Mouse (Mus musculus) thymus, adult 2 months (tissue): ENCODE measurements around the gene Rps19bp1. TPM values are rescaled to one million over a fixed set of nuclear protein-coding genes. Genes with fewer than 3 reads are reported as not detected.

Experiments used
- DNase-seq: peaks from one replicate; pipeline ENCODE4 v3.0.0; 2021
- H3K27ac ChIP-seq: fragments of 200-500 bp; 2 replicates; pipeline ENCODE4 v1.5.1; 2012; ENCODE audit warnings: low read length, control low read depth; ENCODE audit not compliant: control insufficient read depth, insufficient read depth
- H3K27me3 ChIP-seq: fragments of 200-500 bp; 2 replicates; pipeline ENCODE4 v1.6.1; 2012; ENCODE audit warnings: mild to moderate bottlenecking, low read length, moderate library complexity, mixed read lengths; ENCODE audit not compliant: control insufficient read depth, insufficient read depth
- H3K36me3 ChIP-seq: fragments of 200-500 bp; 2 replicates; pipeline ENCODE4 v1.6.1; 2012; ENCODE audit warnings: mild to moderate bottlenecking, low read length, moderate library complexity; ENCODE audit not compliant: control insufficient read depth, insufficient read depth
- H3K4me1 ChIP-seq: fragments of 200-500 bp; replicated peaks from 2 replicates; pipeline ENCODE4 v1.6.1; 2012; ENCODE audit warnings: low read length; ENCODE audit not compliant: control insufficient read depth, insufficient read depth
- H3K4me3 ChIP-seq: fragments of 200-500 bp; 2 replicates; pipeline ENCODE4 v1.5.1; 2012; ENCODE audit warnings: mild to moderate bottlenecking, low read length, control low read depth, moderate library complexity; ENCODE audit not compliant: control insufficient read depth, insufficient read depth
- CTCF ChIP-seq: fragments of 200-500 bp; IDR thresholded peaks from 2 replicates; pipeline ENCODE4 v1.5.1; 2012; ENCODE audit warnings: mild to moderate bottlenecking, control low read depth, low read length, moderate library complexity, borderline replicate concordance; ENCODE audit not compliant: control insufficient read depth, poor library complexity, insufficient read depth; ENCODE audit errors: extremely low read depth
- POLR2A ChIP-seq: fragments of 200-500 bp; IDR thresholded peaks from 2 replicates; pipeline ENCODE4 v1.6.1; 2012; ENCODE audit warnings: mild to moderate bottlenecking, low read length, control low read depth, moderate library complexity; ENCODE audit not compliant: control insufficient read depth, poor library complexity, insufficient read depth; ENCODE audit errors: extremely low read depth
- WGBS: fragments of 180-500 bp; shearing (Covaris S2); methylation state at CpG from one replicate; pipeline ENCODE4 v1.1.7; 2018; 5-methylcytosine and 5-hydroxymethylcytosine counted together
- polyA plus RNA-seq: library from polyadenylated mRNA; depleted of rRNA; stranded (reverse); fragments of >200 nt; gene quantifications from 2 replicates; pipeline ENCODE4 v1.2.3, GENCODE M21; 2012

Rps19bp1 gene
- polyA plus RNA-seq, 1 experiment: 22.5 TPM

- DNase-seq: no peak
- Histone ChIP-seq H3K4me1 (peaks cover 10% of the 10 kb centered on the region), H3K4me3 (no peak overlapping the region), H3K36me3 (peaks cover 18% of the 10 kb centered on the region), H3K27ac (no peak overlapping the region), H3K27me3 (no peaks in the 10 kb centered on the region)
- 86% methylated on average over 4 of the region's 4 CpGs for WGBS
- no peak for TF ChIP-seq POLR2A
- no peak for TF ChIP-seq CTCF
Measured at GRCm38 (mm10) chr15:80233053-80233452, 31.1 kb downstream of the Rps19bp1 start.

GRCm38 (mm10) chr15:80232331-80232730 lies 31.8 kb downstream of the Rps19bp1 start:
- WGBS: 89% methylated on average over 2 of the region's 2 CpGs

GRCm38 (mm10) chr15:80228071-80228800 lies 35.9 kb downstream of the Rps19bp1 start:
- no peak for DNase-seq
- 88% methylated on average over 17 of the region's 17 CpGs for WGBS

More at GRCm38 (mm10) chr15:80232331-80232730, 31.8 kb downstream of the Rps19bp1 start:
- H3K4me3 ChIP-seq: no peak overlapping the region
- TF ChIP-seq POLR2A: no peak
- no peak for TF ChIP-seq CTCF
- H3K36me3 ChIP-seq: peaks cover 16% of the 10 kb centered on the region
- no peak for DNase-seq
- H3K27me3 ChIP-seq: no peaks in the 10 kb centered on the region
- no peak overlapping the region for H3K27ac ChIP-seq
- H3K4me1 ChIP-seq: peaks cover 10% of the 10 kb centered on the region

GRCm38 (mm10) chr15:80225796-80226195 lies 38.3 kb downstream of the Rps19bp1 start:
- 50% methylated on average over 2 of the region's 2 CpGs for WGBS
- H3K36me3 ChIP-seq: no peaks in the 10 kb centered on the region
- no peaks in the 10 kb centered on the region for H3K27me3 ChIP-seq
- H3K27ac ChIP-seq: no peak overlapping the region
- H3K4me1 ChIP-seq: no peaks in the 10 kb centered on the region
- TF ChIP-seq POLR2A (no peak), CTCF (no peak)
- H3K4me3 ChIP-seq: no peak overlapping the region
- peak; percentile 73 for DNase-seq

More at GRCm38 (mm10) chr15:80228071-80228800, 35.9 kb downstream of the Rps19bp1 start:
- Histone ChIP-seq H3K27ac (no peak overlapping the region), H3K27me3 (no peaks in the 10 kb centered on the region), H3K4me1 (no peaks in the 10 kb centered on the region), H3K36me3 (no peaks in the 10 kb centered on the region), H3K4me3 (no peak overlapping the region)
- TF ChIP-seq POLR2A: no peak
- no peak for TF ChIP-seq CTCF

GRCm38 (mm10) chr15:80225208-80225607 lies 38.9 kb downstream of the Rps19bp1 start:
- Histone ChIP-seq H3K27me3 (no peaks in the 10 kb centered on the region), H3K4me1 (no peaks in the 10 kb centered on the region), H3K4me3 (no peak overlapping the region), H3K36me3 (no peaks in the 10 kb centered on the region), H3K27ac (no peak overlapping the region)
- peak; percentile 87 for DNase-seq
- TF ChIP-seq POLR2A: no peak
- peak; percentile 93 for TF ChIP-seq CTCF
- WGBS: 29% methylated on average over 9 of the region's 9 CpGs

GRCm38 (mm10) chr15:80223751-80224150 lies 40.4 kb downstream of the Rps19bp1 start:
- no peak for DNase-seq
- no peak overlapping the region for H3K27ac ChIP-seq
- no peaks in the 10 kb centered on the region for H3K27me3 ChIP-seq
- H3K36me3 ChIP-seq: no peaks in the 10 kb centered on the region
- TF ChIP-seq POLR2A: no peak
- no peak for TF ChIP-seq CTCF
- 91% methylated on average over 7 of the region's 7 CpGs for WGBS
- H3K4me1 ChIP-seq: peaks cover 9% of the 10 kb centered on the region
- H3K4me3 ChIP-seq: no peak overlapping the region
